Comparison of ENCODE assay signal across 16 mouse cellular contexts in the genomic region with DNA sequence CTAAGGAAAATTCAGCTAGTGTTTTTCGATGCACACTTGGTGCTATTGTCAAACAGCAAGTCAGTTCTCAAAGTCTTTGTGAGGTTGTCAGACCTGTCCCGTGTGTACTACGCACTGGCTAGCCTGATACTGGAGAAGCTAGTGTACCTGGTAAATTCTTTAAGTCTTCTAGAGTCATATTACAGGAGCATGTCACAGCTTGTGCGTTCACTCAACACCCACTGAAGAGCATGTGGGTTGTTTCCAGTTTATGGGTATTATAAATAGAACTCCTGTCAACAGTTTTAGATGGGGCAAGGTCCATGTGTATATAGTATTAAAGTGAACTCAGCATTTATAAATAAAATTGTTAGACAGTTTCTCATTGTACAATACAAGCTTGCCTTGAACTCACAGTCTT. TPM values are rescaled to one million over a fixed set of nuclear protein-coding genes. Genes with fewer than 3 reads are reported as not detected.
DNase-seq lines count a peak whose midpoint lies in the region; ATAC-seq lines count a peak whose summit lies in the region.
"Had no signal": no experiment of that assay in that cellular context is flagged by ENCODE, and none has a peak within 500 bp of the region (broad histone marks: within the 10 kb centered on the region; RNA-seq: fewer than 3 reads in every experiment).

No protein-coding gene starts in this region.

- no peak overlapping the region for H3K4me3 ChIP-seq in heart, embryonic 10.5 days
- no peak overlapping the region for H3K4me3 ChIP-seq in stomach, embryonic 16.5 days (replicated peaks; ENCODE audit: low read length)
- H3K4me3 ChIP-seq: forebrain, embryonic 15.5 days; liver, embryonic 12.5 days; neural tube, embryonic 12.5 days had no signal

- no peak overlapping the region for H3K9ac ChIP-seq in stomach, embryonic 16.5 days (ENCODE audit: low read length)
- H3K9ac ChIP-seq: forebrain, embryonic 15.5 days; liver, embryonic 12.5 days; neural tube, embryonic 12.5 days had no signal

- H3K36me3 ChIP-seq in heart, embryonic 10.5 days: no peaks in the 10 kb centered on the region
- no peaks in the 10 kb centered on the region for H3K36me3 ChIP-seq in stomach, embryonic 16.5 days (ENCODE audit: control insufficient read depth, insufficient read depth, low read length)
- H3K36me3 ChIP-seq: forebrain, embryonic 15.5 days; liver, embryonic 12.5 days; neural tube, embryonic 12.5 days had no signal

- no peaks in the 10 kb centered on the region for H3K27me3 ChIP-seq in heart, embryonic 10.5 days (ENCODE audit: insufficient read depth, poor library complexity, severe bottlenecking)
- H3K27me3 ChIP-seq in stomach, embryonic 16.5 days (ENCODE audit: control insufficient read depth, insufficient read depth, low read length): no peaks in the 10 kb centered on the region
- H3K27me3 ChIP-seq: forebrain, embryonic 15.5 days; liver, embryonic 12.5 days; neural tube, embryonic 12.5 days had no signal

- H3K9me3 ChIP-seq in heart, embryonic 10.5 days: no peaks in the 10 kb centered on the region
- H3K9me3 ChIP-seq in stomach, embryonic 16.5 days (replicated peaks; ENCODE audit: control insufficient read depth, low read length): no peaks in the 10 kb centered on the region
- H3K9me3 ChIP-seq: forebrain, embryonic 15.5 days; liver, embryonic 12.5 days; neural tube, embryonic 12.5 days had no signal

- no peak overlapping the region for H3K4me2 ChIP-seq in stomach, embryonic 16.5 days (ENCODE audit: low read depth, low read length)
- H3K4me2 ChIP-seq: forebrain, embryonic 15.5 days; liver, embryonic 12.5 days; neural tube, embryonic 12.5 days had no signal

- peak; percentile 32 to 42 for DNase-seq in heart, adult 18-20 months
- no peak for DNase-seq in heart, embryonic 10.5 days (ENCODE audit: low spot score)
- DNase-seq in heart, adult 8-10 months (ENCODE audit: low spot score): peak; percentile 26
- DNase-seq in heart, postnatal 4 days: peak; percentile 13
- no peak for DNase-seq in ovary, adult 18-20 months (ENCODE audit: low spot score)
- DNase-seq in lung, postnatal 25 days (ENCODE audit: low spot score): no peak
- DNase-seq: adrenal gland, adult 8-10 months; cerebellum, adult 18-20 months; gastrocnemius, postnatal 10 days; kidney, postnatal 25 days; right cerebral cortex, postnatal 25 days; thymus, postnatal 25 days had no signal

- WGBS in heart, embryonic 10.5 days: 71% methylated on average over 4 of the region's 4 CpGs
- 74% methylated on average over 4 of the region's 4 CpGs for WGBS in stomach, embryonic 16.5 days

- no peak for ATAC-seq in stomach, embryonic 16.5 days (ENCODE audit: insufficient read depth, low FRiP score)
- ATAC-seq: forebrain, embryonic 15.5 days; liver, embryonic 12.5 days had no signal

- no peak overlapping the region for H3K27ac ChIP-seq in heart, embryonic 10.5 days
- peak overlapping the region; percentile 34; the same call in 1 of the 2 replicates for H3K27ac ChIP-seq in stomach, embryonic 16.5 days (ENCODE audit: low read length)
- H3K27ac ChIP-seq: forebrain, embryonic 15.5 days; liver, embryonic 12.5 days; neural tube, embryonic 12.5 days had no signal

- no peaks in the 10 kb centered on the region for H3K4me1 ChIP-seq in heart, embryonic 10.5 days
- no peaks in the 10 kb centered on the region for H3K4me1 ChIP-seq in stomach, embryonic 16.5 days (ENCODE audit: control insufficient read depth, insufficient read depth, low read length)
- H3K4me1 ChIP-seq: forebrain, embryonic 15.5 days; liver, embryonic 12.5 days; neural tube, embryonic 12.5 days had no signal

RNA-seq across cellular contexts. Expression of a gene that starts 50.9 kb away (rescaled TPM):
- 10 to 100 TPM; 16.3 to 20.1 TPM for total RNA-seq in heart, adult 18-20 months (2021)
- 14.6 and 18.0 TPM in 2 replicates for polyA plus RNA-seq in heart, embryonic 10.5 days (2016; fragmentation: Nextera tagmentation; extraction: Ambion mirVana)
- total RNA-seq in heart, adult 8-10 months (2022): 10 to 100 TPM; 15.8 to 19.3 (median 17.6) TPM
- total RNA-seq in heart, postnatal 4 days (2021): 10 to 100 TPM; 36.3 to 39.1 TPM
- polyA plus RNA-seq in stomach, embryonic 16.5 days (2015; fragmentation: Nextera tagmentation; extraction: Ambion mirVana): 28.7 and 31.8 TPM in 2 replicates

Comparison
In these comparisons a context has a peak if more than half of its experiments do, and no peak if none do; other contexts are left out.
1. DNase-seq: peak in heart, adult 18-20 months (2 of 2), heart, adult 8-10 months (single experiment) and heart, postnatal 4 days (single experiment); none in heart, embryonic 10.5 days (single experiment), ovary, adult 18-20 months (single experiment) and lung, postnatal 25 days (single experiment).